Mouse (Mus musculus) limb, embryonic 15.5 days (tissue): ENCODE measurements around the gene Gm9602. TPM values are rescaled to one million over a fixed set of nuclear protein-coding genes. Genes with fewer than 3 reads are reported as not detected.
"Not testable (repeated sequence)": the region's sequence is repeated elsewhere in the genome, so short reads cannot be mapped to it uniquely, and the experiment has no call there.

ENCODE experiments used
- ATAC-seq: fragments of 200-750 bp; cut with Nextera tagmentation; 2 replicates; pipeline ENCODE4 v1.8.0; 2017; ENCODE audit warnings: low read depth, moderate TSS enrichment; ENCODE audit not compliant: insufficient number of reproducible peaks, low FRiP score, low TSS enrichment
- H3K27ac ChIP-seq: fragments of 300-500 bp; sonication (generic); 2 replicates; pipeline ENCODE4 v1.5.1; 2015; ENCODE audit warnings: moderate library complexity, mild to moderate bottlenecking, inconsistent platforms
- H3K27me3 ChIP-seq: fragments of 300-500 bp; sonication (generic); 2 replicates; pipeline ENCODE4 v1.6.1; 2015; ENCODE audit warnings: inconsistent platforms
- H3K36me3 ChIP-seq: fragments of 300-500 bp; sonication (generic); 2 replicates; pipeline ENCODE4 v1.6.1; 2015; ENCODE audit warnings: inconsistent platforms
- H3K4me1 ChIP-seq: fragments of 300-500 bp; sonication (generic); 2 replicates; pipeline ENCODE4 v1.6.1; 2015; ENCODE audit warnings: inconsistent platforms
- H3K4me2 ChIP-seq: fragments of 300-500 bp; sonication (generic); 2 replicates; pipeline ENCODE4 v1.6.1; 2015; ENCODE audit warnings: mild to moderate bottlenecking, inconsistent platforms
- H3K4me3 ChIP-seq: fragments of 300-500 bp; sonication (generic); 2 replicates; pipeline ENCODE4 v1.5.1; 2015; ENCODE audit warnings: mild to moderate bottlenecking, inconsistent platforms
- H3K9ac ChIP-seq: fragments of 300-500 bp; sonication (generic); 2 replicates; pipeline ENCODE4 v1.6.1; 2015; ENCODE audit warnings: inconsistent platforms
- H3K9me3 ChIP-seq: fragments of 300-500 bp; sonication (generic); 2 replicates; pipeline ENCODE4 v1.6.1; 2016; ENCODE audit warnings: inconsistent platforms
- WGBS: fragments of 180-500 bp; shearing (Covaris S2); methylation state at CpG from one replicate; pipeline ENCODE4 v1.1.7; 2015; 5-methylcytosine and 5-hydroxymethylcytosine counted together
- polyA plus RNA-seq: library from polyadenylated mRNA; unstranded; fragments of >200 nt; fragmentation: Nextera tagmentation; extraction: Ambion mirVana; gene quantifications from 2 replicates; pipeline ENCODE4 v1.2.1, GENCODE M21; 2015

Gene Gm9602
- not detected in 2 replicates for polyA plus RNA-seq

DNA sequence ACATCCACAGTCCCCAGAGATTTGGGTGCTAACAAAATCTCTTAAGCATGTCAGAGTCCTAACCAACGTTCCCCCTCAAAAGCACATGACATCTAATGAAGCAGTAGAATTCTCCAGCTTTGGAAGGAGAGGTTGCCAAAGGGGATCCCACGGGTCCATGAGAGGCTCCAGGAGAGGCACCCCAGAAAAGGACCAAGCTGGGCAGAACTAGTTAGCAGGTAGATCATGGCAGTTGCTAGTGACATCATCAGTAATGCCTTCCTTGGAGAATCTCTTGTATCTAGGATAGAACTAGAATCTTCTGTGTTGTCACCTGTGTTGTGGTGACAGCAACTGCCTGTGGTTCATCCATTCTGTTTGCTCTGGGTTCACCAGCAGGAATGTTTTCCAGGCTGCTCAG is at the start of gene Gm9602:
TSS of gene Gm9602 (plus strand) at position 301 of the 400 bp plus-strand sequence.
- ATAC-seq, H3K9me3 ChIP-seq, H3K4me1 ChIP-seq, H3K27me3 ChIP-seq, H3K4me3 ChIP-seq, H3K9ac ChIP-seq, H3K27ac ChIP-seq, H3K4me2 ChIP-seq, H3K36me3 ChIP-seq: not testable (repeated sequence)
- WGBS, result 50% methylated on average over 1 of the region's 2 CpGs

DNA sequence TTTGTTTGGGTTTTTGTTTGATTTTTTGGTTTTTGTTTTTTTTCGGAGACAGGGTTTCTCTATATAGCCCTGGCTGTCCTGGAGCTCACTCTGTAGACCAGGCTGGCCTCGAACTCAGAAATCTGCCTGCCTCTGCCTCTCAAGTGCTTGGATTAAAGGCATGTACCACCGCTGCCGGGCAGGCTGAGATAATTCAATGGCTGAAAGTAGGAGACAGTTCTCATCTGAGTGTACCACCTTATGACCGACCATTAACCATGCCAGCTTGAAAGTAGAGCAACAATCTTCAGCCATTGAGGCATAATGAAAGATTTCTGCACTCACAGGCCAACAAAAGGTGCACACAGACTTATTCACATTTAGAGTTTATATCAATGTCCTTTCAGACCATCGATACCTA is 30.3 kb downstream of the Gm9602 start:
- not testable (repeated sequence) for H3K4me2 ChIP-seq, H3K4me3 ChIP-seq, H3K4me1 ChIP-seq, ATAC-seq, H3K27me3 ChIP-seq, H3K9me3 ChIP-seq, H3K9ac ChIP-seq, H3K36me3 ChIP-seq, H3K27ac ChIP-seq
- WGBS, result 78% methylated on average over 6 of the region's 6 CpGs

DNA sequence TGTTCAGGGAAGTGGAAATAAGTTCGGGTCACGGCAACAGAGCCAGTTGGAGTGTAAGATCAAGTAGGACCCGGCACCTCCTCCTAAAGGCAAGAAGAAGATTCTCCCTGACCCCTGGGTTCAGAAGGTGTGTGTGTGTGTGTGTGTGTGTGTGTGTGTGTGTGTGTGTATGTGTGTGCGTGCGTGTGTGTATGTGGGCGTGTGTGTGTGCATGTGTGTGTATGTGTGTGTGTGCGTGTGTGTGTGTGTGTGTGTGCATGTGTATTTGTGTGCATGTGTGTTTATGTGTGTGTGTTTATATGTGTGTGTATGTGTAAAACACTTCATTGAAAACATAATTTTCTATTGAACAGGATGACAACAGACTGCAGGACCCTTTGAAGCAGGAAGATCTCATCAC is 45.8 kb downstream of the Gm9602 start:
- 89% methylated on average over 4 of the region's 7 CpGs for WGBS
- not testable (repeated sequence) for H3K27ac ChIP-seq, H3K9ac ChIP-seq, H3K4me2 ChIP-seq, ATAC-seq, H3K4me1 ChIP-seq, H3K36me3 ChIP-seq, H3K4me3 ChIP-seq, H3K27me3 ChIP-seq, H3K9me3 ChIP-seq

Other genes with a start within 250 kb of the Gm9602 start
- gene Gm3047, start 220.9 kb upstream of the Gm9602 start, polyA plus RNA-seq, result not detected in 2 replicates
- gene Gm8159, start 144.0 kb upstream of the Gm9602 start, polyA plus RNA-seq, result not detected in 2 replicates
- not detected in 2 replicates for gene Gm3239, start 112.1 kb upstream of the Gm9602 start, polyA plus RNA-seq
- not detected in 2 replicates for gene Gm7876, start 67.1 kb upstream of the Gm9602 start, polyA plus RNA-seq
- gene Gm3252, start 49.6 kb upstream of the Gm9602 start, polyA plus RNA-seq, result 0.14 TPM in 1 of 2 replicates, not detected in the other
- gene Gm3269, start 61.8 kb downstream of the Gm9602 start, polyA plus RNA-seq, result not detected in 2 replicates
- 0.31 and 0.47 TPM in 2 replicates for gene Gm3264, start 79.2 kb downstream of the Gm9602 start, polyA plus RNA-seq
- not detected in 2 replicates for gene Gm3278, start 116.1 kb downstream of the Gm9602 start, polyA plus RNA-seq
- gene Gm8297, start 207.6 kb downstream of the Gm9602 start, polyA plus RNA-seq, result not detected in 2 replicates
- 0.37 TPM in 1 of 2 replicates, not detected in the other for gene Gm3298, start 239.6 kb downstream of the Gm9602 start, polyA plus RNA-seq